Mouse (Mus musculus) midbrain, embryonic 14.5 days (tissue): ENCODE results near the gene Mapk12. TPM values are rescaled to one million over a fixed set of nuclear protein-coding genes. Genes with fewer than 3 reads are reported as not detected.

Experiments
- ATAC-seq: fragments of 200-750 bp; cut with Nextera tagmentation; 2 replicates; pipeline ENCODE4 v1.8.0; 2017; ENCODE audit warnings: moderate number of reproducible peaks, moderate library complexity; ENCODE audit not compliant: low FRiP score, low TSS enrichment
- DNase-seq: peaks from one replicate; pipeline ENCODE4 v3.0.0-alpha.2; 2015
- H3K27ac ChIP-seq: fragments of 300-500 bp; sonication (generic); replicated peaks from 2 replicates; pipeline ENCODE4 v1.5.1; 2014; ENCODE audit warnings: mild to moderate bottlenecking, low read depth, low read length, moderate library complexity
- H3K27me3 ChIP-seq: fragments of 300-500 bp; sonication (generic); 2 replicates; pipeline ENCODE4 v1.6.1; 2014; ENCODE audit warnings: low read length, control low read depth, mixed read lengths; ENCODE audit not compliant: control insufficient read depth, insufficient read depth
- H3K36me3 ChIP-seq: fragments of 300-500 bp; sonication (generic); 2 replicates; pipeline ENCODE4 v1.6.1; 2014; ENCODE audit warnings: low read length, control low read depth; ENCODE audit not compliant: control insufficient read depth, insufficient read depth
- H3K4me1 ChIP-seq: fragments of 300-500 bp; sonication (generic); 2 replicates; pipeline ENCODE4 v1.6.1; 2014; ENCODE audit warnings: mild to moderate bottlenecking, antibody characterized with exemption, low read length, control low read depth; ENCODE audit not compliant: control insufficient read depth, insufficient read depth
- H3K4me2 ChIP-seq: fragments of 300-500 bp; sonication (generic); 2 replicates; pipeline ENCODE4 v1.6.1; 2014; ENCODE audit warnings: mild to moderate bottlenecking, low read length, moderate library complexity
- H3K4me3 ChIP-seq: fragments of 300-500 bp; sonication (generic); replicated peaks from 2 replicates; pipeline ENCODE4 v1.5.1; 2014; ENCODE audit warnings: low read depth, low read length
- H3K9ac ChIP-seq: fragments of 300-500 bp; sonication (generic); replicated peaks from 2 replicates; pipeline ENCODE4 v1.6.1; 2014; ENCODE audit warnings: mild to moderate bottlenecking, low read length, moderate library complexity
- H3K9me3 ChIP-seq: fragments of 300-500 bp; sonication (generic); 2 replicates; pipeline ENCODE4 v1.6.1; 2016; ENCODE audit warnings: low read length, control low read depth, mixed read lengths; ENCODE audit not compliant: control insufficient read depth
- WGBS: fragments of 180-500 bp; shearing (Covaris S2); extraction: QIAGEN DNeasy Blood & Tissue Kit; methylation state at CpG from one replicate; pipeline ENCODE4 v1.1.7; 2014; 5-methylcytosine and 5-hydroxymethylcytosine counted together
- polyA plus RNA-seq: library from polyadenylated mRNA; unstranded; fragments of >200 nt; fragmentation: Nextera tagmentation; extraction: Ambion mirVana; gene quantifications from 2 replicates; pipeline ENCODE4 v1.2.1, GENCODE M21; 2014

Gene Mapk12
- 4.1 and 4.6 TPM in 2 replicates for polyA plus RNA-seq

GRCm38 (mm10) chr15:89140659-89141252 lies at the start of gene Mapk12:
Mapk12 (minus strand) TSS chr15:89140703.
- Histone ChIP-seq H3K9ac (peak within 1 kb of the TSS; percentile 58), H3K27me3 (no peaks in the 10 kb centered on the region), H3K9me3 (no peaks in the 10 kb centered on the region), H3K36me3 (peaks cover 33% of the 10 kb centered on the region), H3K4me2 (peak within 1 kb of the TSS; percentile 98), H3K4me1 (peaks cover 18% of the 10 kb centered on the region), H3K27ac (no peak within 1 kb of the TSS), H3K4me3 (peak within 1 kb of the TSS; percentile 44)
- under 1% methylated on average over 21 of the region's 21 CpGs for WGBS
- peak; percentile 39 for DNase-seq
- peak; percentile 59; the same call in 1 of the 2 replicates for ATAC-seq

DNA sequence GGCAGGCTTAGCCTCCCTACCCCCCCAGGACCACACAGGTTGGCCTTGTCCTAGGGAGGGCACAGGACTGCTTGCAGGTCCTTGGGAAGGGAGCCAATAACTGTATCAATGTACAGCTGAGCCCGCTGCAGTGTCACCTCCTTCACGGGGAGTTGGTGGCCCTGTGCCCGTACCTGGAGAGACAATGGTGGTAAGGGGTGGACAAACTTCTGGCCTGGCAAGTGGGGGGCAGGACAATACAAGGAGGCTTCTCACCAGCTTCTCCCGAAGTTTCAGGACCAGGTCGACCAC lies 44.4 kb upstream of the Mapk12 start:
- Histone ChIP-seq H3K9me3 (no peaks in the 10 kb centered on the region), H3K4me2 (no peak overlapping the region), H3K9ac (no peak overlapping the region), H3K27ac (no peak overlapping the region), H3K36me3 (peaks cover 56% of the 10 kb centered on the region), H3K4me3 (no peak overlapping the region), H3K4me1 (peaks cover 18% of the 10 kb centered on the region), H3K27me3 (no peaks in the 10 kb centered on the region)
- 82% methylated on average over 5 of the region's 5 CpGs for WGBS
- ATAC-seq: no peak
- no peak for DNase-seq

GRCm38 (mm10) chr15:89184141-89184936 lies 43.8 kb upstream of the Mapk12 start:
- DNase-seq: no peak
- Histone ChIP-seq H3K4me3 (no peak overlapping the region), H3K4me2 (no peak overlapping the region), H3K9me3 (no peaks in the 10 kb centered on the region), H3K36me3 (peaks cover 51% of the 10 kb centered on the region), H3K27me3 (no peaks in the 10 kb centered on the region), H3K27ac (0 out of 2 replicates have a peak overlapping the region, but pooled peaks have one; percentile 2), H3K4me1 (peaks cover 22% of the 10 kb centered on the region), H3K9ac (0 out of 2 replicates have a peak overlapping the region, but pooled peaks have one; percentile 3)
- 26% methylated on average over 5 of the region's 5 CpGs for WGBS
- no peak for ATAC-seq

DNA sequence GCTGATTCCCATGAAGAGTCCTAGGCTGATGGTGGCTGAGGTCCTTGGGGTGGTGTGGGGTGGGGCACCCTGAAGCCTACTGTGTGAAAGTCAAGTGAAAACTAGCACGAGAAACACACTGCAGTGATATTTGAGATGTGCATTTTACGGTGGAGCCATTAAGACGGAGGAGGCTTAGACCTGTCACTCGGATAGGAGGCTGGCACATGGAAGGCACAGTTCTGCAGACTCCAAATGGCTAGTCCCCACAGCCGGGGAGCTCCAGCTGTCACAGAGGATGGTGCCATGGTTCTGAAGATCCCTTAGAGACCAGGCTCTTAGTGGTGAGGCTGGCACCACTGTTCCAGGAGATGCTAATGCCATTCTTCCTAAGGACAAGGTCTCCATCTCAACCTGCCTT lies 42.3 kb upstream of the Mapk12 start:
- Histone ChIP-seq H3K9ac (no peak overlapping the region), H3K4me1 (peaks cover 37% of the 10 kb centered on the region), H3K4me2 (no peak overlapping the region), H3K4me3 (no peak overlapping the region), H3K36me3 (peaks cover 36% of the 10 kb centered on the region), H3K9me3 (no peaks in the 10 kb centered on the region), H3K27ac (peak overlapping the region; percentile 41; the same call in 1 of the 2 replicates), H3K27me3 (no peaks in the 10 kb centered on the region)
- DNase-seq: no peak
- WGBS: 78% methylated on average over 5 of the region's 5 CpGs
- ATAC-seq: no peak

- Histone ChIP-seq H3K9ac (no peak overlapping the region), H3K27me3 (no peaks in the 10 kb centered on the region), H3K36me3 (peaks cover 30% of the 10 kb centered on the region), H3K27ac (peak overlapping the region; percentile 41; the same call in 1 of the 2 replicates), H3K4me1 (peaks cover 42% of the 10 kb centered on the region), H3K9me3 (no peaks in the 10 kb centered on the region), H3K4me3 (no peak overlapping the region), H3K4me2 (no peak overlapping the region)
- ATAC-seq: no peak
- 37% methylated on average over 6 of the region's 6 CpGs for WGBS
- DNase-seq: peak; percentile 43
Measured at GRCm38 (mm10) chr15:89182328-89182741, 41.8 kb upstream of the Mapk12 start.

DNA sequence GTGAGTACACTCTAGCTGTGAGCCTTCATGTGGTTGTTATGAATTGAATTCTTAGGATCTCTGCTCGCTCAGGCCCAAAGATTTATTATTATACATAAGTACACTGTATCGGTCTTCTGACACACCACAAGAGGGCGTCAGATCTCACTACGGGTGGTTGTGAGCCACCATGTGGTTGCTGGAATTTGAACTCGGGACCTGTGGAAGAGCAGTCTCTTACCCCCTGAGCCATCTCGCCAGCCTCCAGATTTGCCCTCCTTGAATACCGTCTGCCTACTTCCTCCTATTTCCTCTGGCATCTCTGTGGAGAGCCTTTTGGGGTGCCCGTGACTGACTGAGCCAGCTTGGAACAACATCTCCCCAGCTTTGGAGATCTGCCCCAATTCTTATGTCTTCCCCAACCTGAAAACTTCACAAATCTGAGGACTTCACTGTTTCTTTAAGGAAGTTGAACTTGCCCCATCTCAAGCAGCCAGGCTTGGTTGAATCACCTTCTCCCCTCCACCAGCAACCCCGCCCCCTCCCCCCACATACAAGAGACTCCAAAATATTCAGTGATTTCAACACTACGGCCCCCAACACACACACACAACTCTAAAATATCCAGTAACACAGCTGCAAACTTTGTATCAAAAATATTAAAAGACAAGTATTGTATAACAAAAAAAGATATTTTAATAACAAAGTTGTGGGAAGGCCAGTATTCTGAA lies 41.2 kb upstream of the Mapk12 start:
- Histone ChIP-seq H3K27ac (peak overlapping the region; percentile 3; the same call in 1 of the 2 replicates), H3K4me3 (0 out of 2 replicates have a peak overlapping the region, but pooled peaks have one; percentile 79)
- WGBS: 75% methylated on average over 10 of the region's 10 CpGs

DNA sequence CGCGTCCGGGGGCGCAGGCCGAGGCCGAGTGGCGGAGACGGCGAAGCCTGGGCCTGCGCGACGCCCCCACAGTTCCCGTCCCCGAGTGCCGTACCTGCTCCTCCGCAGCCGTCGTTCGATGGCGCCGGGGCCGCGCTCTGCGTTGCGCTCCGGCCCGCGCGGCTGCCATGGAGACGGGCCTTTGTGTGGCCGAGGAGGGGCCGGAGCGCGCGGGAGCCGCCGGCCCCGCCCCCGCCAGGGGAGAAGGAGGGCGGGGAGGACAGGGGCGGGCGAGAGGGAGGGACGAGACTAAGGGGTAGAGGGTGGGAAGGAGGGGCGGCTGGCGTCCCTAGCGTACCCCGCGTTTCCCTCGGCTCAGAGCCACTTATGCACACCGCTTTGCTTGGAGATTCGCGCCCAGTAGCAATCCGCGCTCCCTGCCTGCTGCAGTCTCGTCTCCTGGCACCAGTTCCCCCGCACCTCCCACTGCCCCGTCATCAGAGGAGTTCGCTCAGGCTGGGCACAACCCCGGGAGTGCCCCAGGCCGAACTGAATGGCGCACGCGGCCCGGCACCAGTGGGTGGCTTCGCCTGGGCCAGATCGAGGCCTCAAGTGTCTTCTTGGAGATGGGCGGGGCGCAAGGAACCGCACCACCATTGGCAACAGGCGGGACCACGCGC lies 40.2 kb upstream of the Mapk12 start, which contains the start of gene Plxnb2:
Gene Plxnb2 (minus strand): TSS at position 218 of the 659 bp plus-strand sequence.
- WGBS: 0% methylated on average over 66 of the region's 72 CpGs

More for the DNA sequence above, 41.2 kb upstream of the Mapk12 start:
- peaks cover 24% of the 10 kb centered on the region for H3K36me3 ChIP-seq
- peak overlapping the region; percentile 70 for H3K4me2 ChIP-seq
- peaks cover 48% of the 10 kb centered on the region for H3K4me1 ChIP-seq
- H3K9ac ChIP-seq: no peak overlapping the region
- DNase-seq (no peak), ATAC-seq (no peak)
- H3K27me3 ChIP-seq: no peaks in the 10 kb centered on the region
- H3K9me3 ChIP-seq: no peaks in the 10 kb centered on the region

DNA sequence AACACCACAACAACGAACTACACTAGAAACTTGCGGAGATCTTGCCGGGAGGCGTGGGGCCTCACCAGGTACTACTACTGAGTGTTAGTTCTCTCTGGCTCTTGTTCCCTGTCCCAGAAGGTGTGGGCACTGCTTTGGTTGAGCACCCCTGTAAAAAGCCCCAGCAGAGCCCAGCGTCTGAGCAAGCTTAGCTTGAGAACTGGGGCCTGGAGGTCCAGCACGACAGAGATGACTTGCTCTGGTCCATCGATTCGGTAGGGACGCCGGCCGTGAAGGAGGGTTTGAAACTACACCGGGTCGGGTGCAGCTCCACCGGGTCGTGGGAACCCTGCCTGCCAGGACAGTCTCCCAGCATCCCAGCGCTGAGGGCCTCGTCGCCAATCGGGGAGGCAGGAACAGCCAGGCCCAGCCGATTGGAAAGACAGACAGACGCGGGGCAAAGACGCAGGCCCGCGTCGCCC lies 39.6 kb upstream of the Mapk12 start:
- peaks cover 57% of the 10 kb centered on the region for H3K4me1 ChIP-seq
- no peaks in the 10 kb centered on the region for H3K9me3 ChIP-seq
- DNase-seq (no peak), ATAC-seq (peak; percentile 5; the same call in 1 of the 2 replicates)
- H3K4me3 ChIP-seq: peak overlapping the region; percentile 79
- peak overlapping the region; percentile 92 for H3K9ac ChIP-seq
- no peaks in the 10 kb centered on the region for H3K27me3 ChIP-seq
- peaks cover 8% of the 10 kb centered on the region for H3K36me3 ChIP-seq
- peak overlapping the region; percentile 70 for H3K4me2 ChIP-seq
- peak overlapping the region; percentile 95 for H3K27ac ChIP-seq
- WGBS: under 1% methylated on average over 26 of the region's 26 CpGs

More for the DNA sequence above, 40.2 kb upstream of the Mapk12 start, which contains the start of gene Plxnb2:
- peak; percentile 95 for DNase-seq
- H3K36me3 ChIP-seq: peaks cover 14% of the 10 kb centered on the region
- H3K4me1 ChIP-seq: peaks cover 53% of the 10 kb centered on the region
- H3K9me3 ChIP-seq: no peaks in the 10 kb centered on the region
- peak within 1 kb of the TSS; percentile 95 for H3K27ac ChIP-seq
- no peaks in the 10 kb centered on the region for H3K27me3 ChIP-seq
- peak within 1 kb of the TSS; percentile 79 for H3K4me3 ChIP-seq
- peak within 1 kb of the TSS; percentile 70 for H3K4me2 ChIP-seq
- peak; percentile 88 for ATAC-seq
- peak within 1 kb of the TSS; percentile 92 for H3K9ac ChIP-seq
